Mouse (Mus musculus): ENCODE data around the gene Sacm1l.

GRCm38 (mm10) chr9:123640106-123640505 lies 110.5 kb downstream of the Sacm1l start:
- no peak for TF ChIP-seq CTCF (IDR thresholded peaks at IDR 0.05; ENCODE audit: low read depth, low read length)
- no peak for TF ChIP-seq POLR2A (IDR thresholded peaks at IDR 0.05; ENCODE audit: extremely low read depth, insufficient read depth, low read length)

Data from liver, adult 2 months (tissue).